Mouse (Mus musculus): ENCODE measurements around the gene Asap3.

Gene Asap3

DNA sequence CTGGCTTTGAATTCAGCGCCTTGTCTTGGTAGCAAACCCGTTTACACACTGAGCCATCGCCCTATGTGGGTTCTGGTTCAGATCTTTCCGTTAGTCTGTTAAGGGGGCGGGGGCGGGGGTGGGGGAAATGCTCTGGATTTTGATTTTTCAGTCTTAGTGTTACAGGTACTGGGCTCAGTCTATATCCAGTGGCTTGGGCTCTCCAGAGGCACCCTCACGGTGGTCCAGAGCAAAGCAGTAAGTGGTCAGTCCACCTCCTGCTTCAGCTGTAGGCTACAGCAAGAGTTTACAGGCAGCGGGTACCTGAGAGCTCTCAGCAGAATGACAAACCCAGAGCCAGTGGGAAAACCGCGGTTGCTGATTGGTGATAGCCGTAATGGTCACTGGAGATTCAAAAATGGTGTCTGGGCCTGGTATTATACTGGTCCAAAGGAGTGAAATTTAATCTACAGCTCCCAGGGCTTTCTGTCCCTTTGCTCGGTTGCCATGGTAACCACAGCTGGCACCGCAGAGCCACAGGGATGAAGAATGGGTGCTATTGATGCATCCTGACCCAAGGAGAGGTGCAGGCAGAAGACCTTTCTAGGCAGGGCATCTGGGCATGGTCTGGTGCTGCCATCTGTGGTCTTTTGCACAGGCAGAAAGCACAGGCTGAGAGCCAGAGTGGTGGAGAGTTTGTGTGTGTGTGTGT, 17.5 kb downstream of the Asap3 start:
- peak; percentile 39 for DNase-seq (ENCODE audit: low spot score)

DNA sequence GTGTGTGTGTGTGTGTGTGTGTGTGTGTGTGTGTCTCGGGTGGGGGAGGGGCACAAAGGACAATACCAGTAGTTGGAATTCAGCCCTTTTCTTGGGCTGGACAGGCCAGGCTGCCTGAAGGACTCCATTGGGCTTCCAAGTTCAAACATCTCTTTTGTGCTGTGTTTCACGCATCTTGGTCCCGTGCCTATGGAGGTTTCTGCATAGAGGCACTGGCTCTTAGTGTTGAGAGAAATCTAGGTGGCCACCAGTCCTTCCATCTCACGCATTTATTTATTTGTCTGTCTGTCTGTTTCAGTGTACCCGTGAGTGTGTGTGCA, 18.0 kb downstream of the Asap3 start:
- no peak for DNase-seq (ENCODE audit: low spot score)

GRCm38 (mm10) chr4:136224677-136225460, 18.7 kb downstream of the Asap3 start:
- no peak for DNase-seq (ENCODE audit: low spot score)

DNA sequence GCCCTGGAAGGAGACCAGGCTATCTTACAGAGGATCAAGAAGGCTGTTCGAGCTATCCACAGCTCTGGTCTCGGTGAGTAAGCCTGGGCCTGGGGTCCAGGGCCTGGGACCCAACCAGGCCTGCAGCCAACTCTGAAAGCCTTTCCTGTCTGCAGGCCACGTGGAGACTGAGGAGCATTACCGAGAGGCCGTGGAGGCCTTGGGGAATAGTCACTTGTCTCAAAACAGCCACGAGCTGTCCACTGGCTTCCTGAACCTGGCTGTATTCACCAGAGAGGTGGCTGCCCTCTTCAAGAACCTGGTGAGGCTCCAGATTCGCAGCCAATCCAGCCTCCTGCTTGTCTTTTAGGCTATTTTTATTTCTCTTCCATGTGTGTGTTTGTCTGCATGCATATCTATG, 21.2 kb downstream of the Asap3 start:
- no peak for DNase-seq (ENCODE audit: low spot score)

DNA sequence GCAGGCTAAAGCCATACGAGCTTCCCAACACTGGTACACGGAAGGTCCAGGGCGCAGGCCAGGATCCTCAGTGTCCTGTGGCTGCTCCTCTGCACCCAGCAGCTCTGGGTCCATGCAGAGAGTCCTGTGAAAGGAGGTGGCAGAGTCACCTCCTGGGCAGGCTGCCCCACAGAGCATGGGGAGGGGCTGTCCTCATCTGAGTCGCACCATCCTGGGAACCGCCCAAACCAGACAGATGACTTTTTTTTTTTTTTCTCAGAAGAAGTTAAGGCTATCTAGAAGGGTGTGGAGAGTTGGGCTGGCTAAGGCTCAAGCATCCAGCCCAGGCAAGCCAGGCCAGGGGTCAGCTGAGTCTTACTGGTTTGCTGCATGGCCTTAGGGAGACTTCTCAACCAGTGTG, 22.5 kb downstream of the Asap3 start:
- DNase-seq (ENCODE audit: low spot score): no peak

GRCm38 (mm10) chr4:136238669-136239068, 32.5 kb downstream of the Asap3 start:
- DNase-seq (ENCODE audit: low spot score): no peak

- no peak for DNase-seq (ENCODE audit: low spot score)
These were observed 32.9 kb downstream of the Asap3 start for GRCm38 (mm10) chr4:136239111-136239510.

- peak; percentile 91 for DNase-seq (ENCODE audit: low spot score)
These were observed 33.5 kb downstream of the Asap3 start for GRCm38 (mm10) chr4:136239622-136240021.

- no peak for DNase-seq (ENCODE audit: low spot score)
These were observed 34.0 kb downstream of the Asap3 start for GRCm38 (mm10) chr4:136240123-136240522.

DNA sequence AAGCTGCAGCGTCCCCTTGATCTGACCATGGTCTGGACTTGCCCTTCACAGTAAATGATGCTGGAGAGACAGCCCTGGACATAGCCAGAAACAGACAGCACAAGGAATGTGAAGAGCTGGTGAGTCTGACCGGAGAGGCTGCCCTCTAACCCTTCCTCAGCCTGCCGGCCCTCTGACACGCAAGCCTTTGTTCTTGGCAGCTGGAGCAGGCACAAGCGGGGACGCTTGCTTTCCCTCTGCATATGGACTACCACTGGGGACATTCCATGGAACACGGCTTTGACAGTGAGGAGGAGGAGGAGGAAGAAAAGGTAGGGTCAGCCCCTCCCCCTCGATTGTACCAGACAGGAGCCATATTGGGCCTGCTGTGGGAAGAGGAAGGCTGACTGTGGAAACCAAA, 34.8 kb downstream of the Asap3 start:
- DNase-seq (ENCODE audit: low spot score): no peak

- no peak for DNase-seq (ENCODE audit: low spot score)
These were observed 36.0 kb downstream of the Asap3 start for GRCm38 (mm10) chr4:136242065-136242703.

- DNase-seq (ENCODE audit: low spot score): no peak
These were observed 36.6 kb downstream of the Asap3 start for GRCm38 (mm10) chr4:136242728-136243127.

DNA sequence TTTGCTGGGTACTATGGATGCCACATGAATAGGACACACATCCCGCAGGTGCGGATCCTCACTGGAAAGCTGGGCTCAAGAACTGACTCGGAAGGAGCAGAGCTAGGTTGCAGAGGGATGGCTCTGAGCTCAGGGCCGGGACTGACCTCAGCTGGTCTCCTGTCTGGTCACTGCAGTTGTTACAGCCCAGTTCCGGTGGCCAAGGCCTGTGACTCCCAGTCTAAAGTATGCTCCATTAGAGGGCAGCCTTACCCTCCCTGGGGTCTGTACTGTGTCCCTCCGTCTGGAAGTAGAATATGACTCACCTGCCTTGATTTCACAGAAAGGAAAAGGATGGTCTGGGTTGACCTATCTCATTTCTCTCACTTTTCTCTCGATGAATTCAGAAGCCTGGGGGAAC, 38.0 kb downstream of the Asap3 start:
- no peak for DNase-seq (ENCODE audit: low spot score)

DNA sequence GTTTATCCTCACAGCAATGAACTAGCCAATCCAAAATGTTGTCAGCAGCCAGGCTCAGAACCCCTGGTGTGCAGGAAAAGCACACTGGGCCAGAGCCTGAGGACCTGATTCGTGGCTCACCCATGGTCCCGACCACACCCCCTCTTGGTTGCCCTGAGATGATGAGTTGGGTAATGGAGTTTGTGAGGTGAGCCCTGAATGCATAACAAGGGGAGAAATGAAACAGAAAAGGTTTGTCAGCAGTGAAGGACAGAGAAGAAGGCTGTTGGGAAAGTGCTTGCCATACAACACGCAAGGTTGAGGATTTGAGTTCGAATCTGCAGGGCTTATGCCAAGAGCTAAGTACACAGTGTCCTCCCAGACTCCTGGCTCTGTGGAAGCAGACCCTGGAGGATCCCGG, 39.5 kb downstream of the Asap3 start:
- DNase-seq (ENCODE audit: low spot score): no peak

DNA sequence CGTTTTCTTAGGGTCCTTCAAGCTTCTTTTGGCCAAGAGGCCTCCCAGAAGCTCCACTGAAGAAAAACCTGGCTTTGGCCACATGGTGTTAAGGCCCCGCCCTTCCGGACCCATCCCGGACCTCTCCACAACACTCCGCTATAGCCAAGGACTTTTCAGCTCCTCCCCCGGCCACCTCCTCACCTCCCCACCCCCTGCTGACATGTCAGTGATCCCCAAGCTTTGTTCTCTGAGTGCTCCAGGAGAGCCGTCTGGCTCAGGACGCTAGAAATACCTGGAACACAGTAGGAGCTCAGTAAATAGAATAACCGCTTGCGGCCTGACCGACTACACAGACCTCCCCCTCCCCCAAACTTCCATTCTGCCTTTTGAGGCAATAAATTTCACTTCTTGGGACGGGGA, 40.4 kb downstream of the Asap3 start:
- DNase-seq (ENCODE audit: low spot score): no peak

DNA sequence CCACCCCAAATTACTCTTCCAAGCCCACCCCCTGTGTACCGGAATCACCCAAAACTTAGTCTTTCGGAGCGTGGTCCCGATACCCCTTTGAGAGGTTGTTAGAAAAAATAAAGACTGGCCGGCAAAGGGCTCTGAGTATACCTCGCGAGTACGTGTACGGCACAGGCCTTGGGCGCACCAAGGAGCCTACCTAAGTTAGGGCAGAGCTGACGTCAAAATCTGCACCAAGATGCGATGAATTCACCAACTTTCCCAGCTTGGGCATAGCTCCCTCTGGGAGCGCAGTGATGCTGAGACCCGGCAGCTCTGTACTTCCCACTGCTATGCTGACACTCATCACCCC, 41.2 kb downstream of the Asap3 start:
- DNase-seq (ENCODE audit: low spot score): no peak

- no peak for DNase-seq (ENCODE audit: low spot score)
These were observed 41.7 kb downstream of the Asap3 start, which contains the start of gene Tcea3 for GRCm38 (mm10) chr4:136247729-136248463. Gene Tcea3 (plus strand): TSS chr4:136247729.

GRCm38 (mm10) chr4:136248464-136249331, 42.5 kb downstream of the Asap3 start:
- DNase-seq (ENCODE audit: low spot score): no peak

GRCm38 (mm10) chr4:136249332-136249647, 43.1 kb downstream of the Asap3 start:
- DNase-seq (ENCODE audit: low spot score): no peak

- DNase-seq (ENCODE audit: low spot score): no peak
These were observed 43.6 kb downstream of the Asap3 start for GRCm38 (mm10) chr4:136249780-136250179.

GRCm38 (mm10) chr4:136255919-136256318, 49.8 kb downstream of the Asap3 start:
- DNase-seq (ENCODE audit: low spot score): no peak

- DNase-seq (ENCODE audit: low spot score): no peak
These were observed 50.5 kb downstream of the Asap3 start for GRCm38 (mm10) chr4:136256696-136257095.
